Mouse (Mus musculus): ENCODE data around the gene Zfp281.

DNA sequence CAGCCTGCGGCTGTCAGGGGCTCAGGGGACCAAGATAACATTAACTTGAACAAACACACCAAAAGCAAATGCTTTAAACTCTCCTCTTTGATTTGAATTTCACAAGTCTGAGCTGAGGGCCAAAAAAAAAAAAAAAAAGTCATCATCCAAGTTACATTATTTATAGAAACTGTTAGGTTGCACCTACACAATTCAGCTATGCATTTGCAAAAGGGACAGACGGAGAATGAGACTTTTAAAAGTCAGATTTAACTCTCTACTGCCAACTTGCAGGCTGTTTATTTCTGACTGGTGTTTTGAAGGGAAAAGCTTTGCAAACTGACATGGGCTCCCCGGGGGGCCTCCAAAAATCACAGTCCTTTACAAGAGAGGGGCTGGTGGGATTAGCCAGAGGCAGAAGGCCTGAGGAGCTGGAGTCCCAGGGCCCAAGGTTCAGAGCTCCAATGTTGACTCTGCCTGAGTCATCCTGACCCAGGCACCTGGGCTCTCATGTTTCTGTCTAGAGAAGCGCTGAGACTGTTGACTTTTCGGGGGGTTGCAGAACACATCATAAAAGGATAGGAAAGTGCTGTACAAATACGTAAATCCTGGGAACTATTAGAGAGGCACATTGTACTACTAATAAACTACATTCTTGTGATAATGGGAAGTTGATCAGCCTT is 40.4 kb downstream of the Zfp281 start:
- TF ChIP-seq CTCF (IDR thresholded peaks at IDR 0.05; ENCODE audit: borderline replicate concordance, insufficient read depth, low read depth, low read length) = no peak
- no peak for TF ChIP-seq POLR2A (IDR thresholded peaks at IDR 0.05; ENCODE audit: borderline replicate concordance, insufficient read depth, low read length)
